Mouse (Mus musculus) ovary, postnatal 14 days (tissue): ENCODE results near the gene Zfp382.
A peak's percentile ranks its signal among the peaks of the same experiment; 100 is the strongest.
"Not testable (repeated sequence)": the region's sequence is repeated elsewhere in the genome, so short reads cannot be mapped to it uniquely, and the experiment has no call there.

Experiments
- DNase-seq: peaks from one replicate; pipeline ENCODE4 v3.0.0; 2022; ENCODE audit warnings: low spot score

The Zfp382 gene

DNA sequence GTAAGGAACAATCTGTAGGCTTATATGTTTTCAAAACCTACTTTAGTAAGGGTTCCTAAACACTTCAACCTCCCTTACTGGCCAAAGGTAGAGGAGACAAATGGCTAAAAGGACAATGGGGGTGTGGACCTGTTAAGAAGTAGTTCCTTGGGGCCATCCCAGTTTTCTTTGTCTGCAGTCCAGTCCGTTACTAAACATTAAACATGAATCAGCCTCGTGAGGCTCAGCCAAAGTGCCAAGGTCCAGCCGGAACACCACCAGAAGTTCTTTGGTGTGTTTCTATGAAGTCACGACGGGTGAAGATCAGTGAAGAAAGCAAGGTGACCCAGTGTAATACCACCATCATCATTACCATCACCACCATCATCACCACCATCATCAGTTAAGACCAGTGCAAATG, 25.3 kb downstream of the Zfp382 start:
- no peak for DNase-seq

DNA sequence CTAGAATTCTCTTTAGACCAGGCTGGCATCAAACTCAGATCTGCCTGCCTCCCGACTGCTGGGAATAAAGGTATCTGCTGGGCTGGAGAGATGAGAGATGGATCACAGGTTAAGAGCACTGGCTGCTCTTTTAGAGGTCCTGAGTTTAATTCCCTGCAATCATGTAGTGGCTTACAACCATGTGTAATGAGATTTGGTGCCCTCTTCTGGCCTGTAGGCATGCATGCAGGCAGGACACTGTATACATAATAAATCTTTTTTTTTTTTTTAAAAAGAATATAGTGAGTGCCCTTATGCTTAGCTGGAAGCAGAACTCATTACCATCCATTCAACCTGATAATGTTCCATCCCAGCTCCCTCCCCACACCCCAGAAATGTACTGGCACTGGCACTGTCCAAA, 32.3 kb downstream of the Zfp382 start:
- DNase-seq = no peak

DNA sequence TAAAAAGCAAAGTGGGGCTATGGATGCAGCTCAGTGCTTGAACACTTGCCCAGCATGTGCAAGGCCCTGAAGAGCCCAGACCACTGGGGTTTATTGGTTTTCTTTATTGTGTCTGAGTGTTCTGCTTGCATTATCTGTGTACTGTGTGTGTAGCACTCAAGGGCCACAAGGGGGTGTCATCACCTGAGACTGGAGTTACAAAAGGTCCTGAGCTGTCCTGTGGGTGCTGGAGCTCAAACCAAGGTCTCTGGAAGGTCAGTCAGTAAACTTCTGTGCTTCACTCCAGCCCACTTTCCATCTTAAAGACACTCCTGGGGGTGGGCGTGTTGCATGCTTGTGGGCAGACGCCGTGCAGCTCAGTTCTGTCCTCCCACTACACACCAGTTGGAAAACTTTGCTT, 33.8 kb downstream of the Zfp382 start:
- no peak for DNase-seq

DNA sequence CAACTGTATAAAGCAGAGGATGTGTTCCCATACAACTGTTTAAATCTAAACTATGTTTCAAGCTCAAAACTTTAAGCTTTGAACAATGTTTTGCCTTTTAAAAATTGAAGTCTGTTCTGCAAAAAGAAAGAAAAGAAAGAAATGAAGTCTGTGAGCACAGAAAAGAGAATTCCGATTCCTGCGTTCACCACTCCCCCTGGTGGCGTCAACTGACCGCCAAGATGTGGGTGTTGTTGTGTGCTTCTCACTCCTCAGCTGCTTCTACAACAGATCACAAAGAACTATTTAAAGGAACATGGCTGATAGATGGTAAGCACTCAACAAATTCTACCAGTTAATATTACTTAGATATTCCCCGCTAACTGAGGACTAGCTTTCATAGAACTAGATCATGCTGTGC, 41.4 kb downstream of the Zfp382 start:
- DNase-seq = no peak

DNA sequence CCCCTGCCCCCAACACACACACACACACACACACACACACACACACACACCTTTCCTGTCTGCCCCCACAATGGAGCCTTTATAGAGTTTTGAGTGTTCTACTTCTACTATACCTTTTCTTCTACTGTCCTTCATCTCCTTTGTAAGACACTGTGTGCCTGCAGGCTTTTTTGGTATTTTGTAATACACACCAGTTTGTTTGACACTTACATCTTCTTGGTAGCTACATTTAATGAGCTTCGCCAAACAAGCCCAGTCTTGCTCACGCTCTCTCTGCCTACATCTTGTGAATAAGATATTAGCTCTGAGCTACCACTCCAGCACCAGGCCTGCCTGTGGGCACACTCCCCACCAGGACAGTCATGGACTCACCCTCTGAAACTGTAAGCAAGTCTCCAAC, 43.0 kb downstream of the Zfp382 start:
- DNase-seq = no peak

DNA sequence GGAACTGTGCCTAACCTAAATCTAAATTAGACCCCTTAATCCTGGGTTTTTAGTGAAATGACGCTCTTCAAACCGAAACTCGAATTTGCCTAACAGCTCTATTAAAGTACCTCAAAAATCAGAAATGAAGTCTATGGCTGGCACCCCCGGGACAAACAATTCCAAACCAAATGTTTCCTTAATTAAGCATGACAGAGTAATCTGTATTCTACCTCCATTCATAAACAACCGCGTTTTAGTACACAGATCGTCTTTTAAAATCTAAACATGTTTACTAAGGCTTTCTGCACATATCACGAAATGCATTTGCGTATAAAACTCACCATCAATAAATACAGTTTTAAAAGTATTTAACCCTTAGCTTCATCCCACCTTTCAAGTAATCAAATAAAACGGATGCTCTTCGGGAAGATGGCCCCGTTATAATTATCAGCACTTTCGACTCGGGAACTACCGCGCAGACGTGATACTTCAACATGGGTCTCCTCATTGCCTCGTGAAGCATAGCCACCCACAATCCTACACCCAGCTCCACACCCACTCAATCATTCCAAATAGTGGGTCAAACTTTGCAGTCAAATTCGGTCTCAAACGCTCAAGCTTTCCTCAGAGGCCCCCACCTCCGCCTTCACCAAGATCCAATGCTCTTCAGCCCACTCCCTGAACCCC, 47.3 kb downstream of the Zfp382 start:
- peak; percentile 33 for DNase-seq

DNA sequence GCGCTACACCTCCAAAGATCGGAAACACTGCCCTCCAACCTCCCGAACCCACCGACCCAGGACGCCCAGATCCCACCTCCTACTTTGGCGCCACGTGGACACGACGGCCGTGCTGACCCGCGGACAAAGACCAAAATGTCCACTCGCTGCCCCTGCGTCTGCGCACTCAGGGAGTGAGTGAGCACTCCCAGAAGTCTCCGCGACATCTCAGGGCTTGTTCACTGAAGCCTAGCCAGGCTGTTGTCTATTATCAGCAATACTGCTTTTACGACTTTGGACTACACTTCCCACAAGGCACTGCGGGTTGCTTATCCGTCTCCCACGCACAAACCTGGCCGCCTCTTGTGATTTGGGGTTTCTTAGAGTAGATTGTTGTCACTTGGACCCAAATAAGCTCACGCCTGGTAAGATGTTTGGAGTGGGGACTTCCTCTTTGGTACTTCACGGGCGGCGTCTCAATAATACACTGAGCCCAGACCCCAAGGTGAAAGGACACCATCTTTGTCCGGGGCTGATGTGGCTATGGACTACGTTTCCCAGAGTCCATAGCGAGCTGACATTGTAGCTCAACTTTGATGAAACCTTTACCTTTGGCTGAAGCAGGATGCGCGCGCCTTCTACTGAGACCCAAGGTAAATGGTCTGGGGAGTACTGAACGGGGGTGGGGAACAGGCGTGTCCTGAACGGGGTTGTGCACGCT, 48.0 kb downstream of the Zfp382 start, which contains the start of gene Zfp146:
Gene Zfp146 (minus strand): TSS at position 168 of the 700 bp plus-strand sequence.
- DNase-seq = peak; percentile 80

DNA sequence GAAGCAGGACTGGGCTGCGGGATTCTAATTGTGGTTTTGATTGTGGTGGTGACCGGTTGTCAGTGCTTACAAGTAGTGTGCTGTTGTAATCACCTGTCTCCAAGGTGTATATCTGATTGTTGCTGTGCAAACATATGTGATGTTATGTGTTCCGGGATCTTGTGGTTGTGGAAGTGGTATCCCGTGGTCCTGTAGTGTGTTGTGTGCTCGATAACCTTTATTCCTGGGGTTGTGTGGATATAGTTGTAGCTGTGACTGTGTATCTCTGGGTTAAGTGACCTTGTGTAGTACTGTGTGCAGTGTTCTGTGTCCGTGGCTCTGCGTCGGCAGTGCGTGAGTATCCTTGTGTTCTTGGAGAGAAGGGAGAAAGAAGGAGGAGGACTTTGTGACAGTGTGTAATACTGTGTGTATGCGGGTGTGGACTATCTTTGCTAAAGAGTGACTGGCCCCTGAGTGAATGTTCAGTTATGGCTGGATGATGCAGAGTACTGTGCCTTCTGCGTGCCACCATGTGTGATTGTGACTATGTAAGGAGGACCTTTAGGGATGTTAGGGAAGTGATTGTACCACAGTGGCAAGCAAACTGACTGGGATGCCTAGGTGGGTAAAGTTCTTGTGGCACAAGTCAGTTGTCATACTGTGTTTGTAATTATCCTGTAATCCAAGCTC, 48.7 kb downstream of the Zfp382 start:
- no peak for DNase-seq

DNA sequence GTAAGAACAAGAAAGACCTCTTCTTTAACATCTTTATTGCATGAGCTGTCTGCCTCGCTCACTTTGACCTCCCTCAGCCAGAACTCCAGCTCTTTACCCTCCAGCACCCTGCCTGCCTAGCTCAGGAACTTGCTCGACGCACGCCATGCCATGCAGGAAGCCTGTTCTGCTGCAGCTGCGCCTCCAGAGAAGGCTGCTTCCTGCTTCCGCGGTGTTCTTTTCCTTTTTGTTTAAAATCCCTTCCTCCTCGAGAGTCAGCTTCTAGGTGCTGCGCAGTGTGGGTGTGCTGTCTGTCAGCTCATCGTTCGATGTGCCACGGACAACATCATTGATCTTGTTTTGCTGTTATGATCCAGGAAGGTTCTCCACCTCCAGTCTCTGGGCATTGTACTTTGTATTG, 54.7 kb downstream of the Zfp382 start:
- DNase-seq = no peak

DNA sequence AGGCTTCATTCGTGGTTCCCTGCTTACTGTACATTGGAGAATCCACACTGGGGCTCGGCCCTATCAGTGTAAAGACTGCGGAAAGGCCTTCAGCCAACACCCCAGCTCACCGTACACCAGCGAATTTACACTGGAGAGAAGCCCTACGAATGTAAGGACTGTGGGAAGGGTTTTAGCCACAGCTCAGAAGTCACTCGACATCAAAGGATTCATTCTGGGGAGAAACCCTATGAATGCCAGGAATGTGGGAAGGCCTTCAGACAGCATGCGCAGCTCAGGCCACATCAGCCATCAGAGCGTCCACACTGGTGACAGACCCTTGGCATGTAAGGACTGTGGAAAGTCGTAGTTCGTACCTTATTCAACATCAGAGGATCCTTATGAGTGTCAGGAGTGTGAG, 56.5 kb downstream of the Zfp382 start:
- no peak for DNase-seq

DNA sequence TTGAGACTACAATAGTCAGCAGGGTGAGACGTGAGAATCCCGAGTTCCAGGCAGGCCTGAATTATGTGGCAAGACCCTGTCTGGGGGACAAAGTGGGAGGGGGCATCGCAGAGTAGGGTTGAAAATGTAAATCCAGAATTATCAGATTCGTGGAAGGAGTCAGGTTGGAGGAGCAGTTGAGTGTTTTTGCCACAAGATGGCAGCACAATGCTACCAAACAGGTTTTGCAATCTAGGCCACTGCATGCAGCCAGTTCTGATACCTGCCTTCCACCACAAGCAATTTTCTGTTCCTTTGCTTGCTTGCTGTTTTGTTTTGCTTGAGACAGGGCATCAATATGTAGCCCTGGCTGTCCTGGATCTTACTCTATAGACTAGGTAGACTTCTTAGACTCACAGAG, 59.6 kb downstream of the Zfp382 start:
- peak; percentile 66 for DNase-seq

DNA sequence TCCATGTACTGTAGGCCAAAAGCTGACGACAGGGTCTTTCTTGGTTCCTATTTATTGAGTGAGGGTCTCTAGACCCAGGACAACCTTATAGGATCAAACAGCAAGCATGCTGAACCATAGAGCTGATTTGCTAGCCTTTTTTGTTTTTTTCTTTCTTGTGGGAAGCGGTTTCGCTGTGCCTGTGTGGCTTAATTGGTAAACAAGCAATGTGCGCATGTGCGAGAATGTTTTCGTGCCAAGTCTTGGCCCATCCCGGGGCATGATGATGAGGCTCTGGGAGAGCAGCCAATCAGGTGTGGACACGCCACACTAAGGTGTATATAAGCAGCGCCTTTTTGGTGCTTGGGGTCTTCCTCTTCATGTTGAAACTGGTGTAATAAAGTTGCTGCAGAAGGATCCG, 60.2 kb downstream of the Zfp382 start:
- DNase-seq = not testable (repeated sequence)

DNA sequence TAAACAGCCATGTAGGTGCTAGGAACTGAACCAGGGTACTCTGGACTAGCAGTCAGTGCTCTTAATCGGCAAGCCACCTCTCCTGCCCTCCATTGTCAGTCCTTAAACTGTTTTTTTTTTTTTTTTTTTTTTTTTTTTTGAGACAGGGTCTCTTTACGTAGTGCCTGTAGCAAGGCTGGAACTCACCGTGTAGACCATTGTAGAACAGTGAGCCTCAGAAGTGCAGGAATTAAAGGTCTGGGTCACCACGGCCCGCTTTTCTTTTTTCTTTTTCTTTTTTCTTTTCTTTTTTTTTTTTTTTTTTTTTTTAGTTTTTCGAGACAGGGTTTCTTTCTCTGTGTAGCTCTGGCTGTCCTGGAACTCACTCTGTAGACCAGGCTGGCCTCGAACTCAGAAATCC, 61.4 kb downstream of the Zfp382 start:
- not testable (repeated sequence) for DNase-seq

DNA sequence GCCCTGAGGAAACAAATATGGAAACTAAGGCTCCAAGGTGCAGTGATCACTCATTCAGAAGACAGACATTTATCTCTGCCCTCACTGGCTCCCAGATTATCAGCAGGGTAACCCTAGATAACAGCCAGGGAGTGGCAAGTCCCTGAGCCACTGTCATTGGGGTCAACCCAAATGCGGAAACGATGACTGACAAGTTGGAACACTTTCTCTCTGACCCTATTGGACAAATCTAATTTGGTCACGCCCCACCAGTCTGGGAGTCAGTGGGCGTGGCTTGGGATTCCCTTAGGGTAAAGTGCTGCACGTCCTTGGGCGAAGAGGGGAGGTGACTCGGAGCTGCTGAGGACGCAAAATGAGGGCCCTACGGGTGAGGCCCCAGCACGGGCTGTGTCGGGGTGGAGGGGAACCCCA, 62.1 kb downstream of the Zfp382 start, which contains the start of gene Cox7a1:
Gene Cox7a1 (plus strand): TSS at position 266 of the 411 bp plus-strand sequence.
- DNase-seq = peak; percentile 66
